Mouse (Mus musculus) heart, adult 2 months (tissue): ENCODE data around the gene Rnf20.

Source experiments
- CTCF ChIP-seq: fragments of 200-600 bp; IDR thresholded peaks from 2 replicates; pipeline ENCODE4 v1.8.1; 2022; ENCODE audit warnings: antibody characterized with exemption, mild to moderate bottlenecking, moderate library complexity
- EP300 ChIP-seq: fragments of 200-500 bp; IDR thresholded peaks from 2 replicates; pipeline ENCODE4 v1.6.1; 2011; ENCODE audit warnings: low read depth, low read length, control low read depth; ENCODE audit not compliant: insufficient read depth
- POLR2A ChIP-seq: fragments of 200-500 bp; IDR thresholded peaks from 2 replicates; pipeline ENCODE4 v1.6.1; 2011; ENCODE audit warnings: mild to moderate bottlenecking, low read depth, low read length, control low read depth; ENCODE audit not compliant: insufficient read depth

DNA sequence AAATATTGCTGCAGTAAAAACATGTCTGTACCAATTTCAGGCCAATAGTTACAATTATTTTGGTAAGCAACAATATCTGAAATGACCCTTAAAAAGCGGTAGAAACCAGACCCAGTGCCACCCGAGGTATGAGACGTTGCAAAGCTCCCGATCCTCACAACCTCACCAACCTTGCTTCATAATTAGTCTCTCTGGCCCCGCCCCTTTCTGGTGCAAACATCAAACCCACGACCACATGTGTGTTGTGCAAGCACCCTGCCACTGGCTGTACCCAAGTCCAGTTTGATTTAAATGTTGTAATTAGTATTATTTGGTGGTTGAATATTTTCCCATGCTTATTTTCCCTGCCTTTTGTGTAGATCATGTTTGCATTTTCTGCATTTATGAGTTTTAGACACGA lies 45.0 kb downstream of the Rnf20 start:
- TF ChIP-seq POLR2A = no peak
- TF ChIP-seq CTCF = no peak
- TF ChIP-seq EP300 = no peak
